Mouse (Mus musculus): ENCODE results near the gene Carns1. TPM values are rescaled to one million over a fixed set of nuclear protein-coding genes. Genes with fewer than 3 reads are reported as not detected.
"Not testable (repeated sequence)": the region's sequence is repeated elsewhere in the genome, so short reads cannot be mapped to it uniquely, and the experiment has no call there.

Carns1 gene
- total RNA-seq, 2 experiments from 2014 or later, result 17.7 to 20.0 TPM

GRCm38 (mm10) chr19:4131768-4132167 lies 43.5 kb downstream of the Carns1 start:
- DNase-seq, result no peak

- DNase-seq, result no peak
These were observed 44.2 kb downstream of the Carns1 start for GRCm38 (mm10) chr19:4131075-4131474.

- no peak for DNase-seq
These were observed 45.2 kb downstream of the Carns1 start for GRCm38 (mm10) chr19:4130106-4130505.

- DNase-seq, result no peak
These were observed 45.8 kb downstream of the Carns1 start for GRCm38 (mm10) chr19:4129462-4129861.

- DNase-seq, result no peak
These were observed 48.4 kb downstream of the Carns1 start for GRCm38 (mm10) chr19:4126759-4127495.

- peak; percentile 99 for DNase-seq
These were observed 49.3 kb downstream of the Carns1 start, which contains the start of gene Aip for GRCm38 (mm10) chr19:4125741-4126696. Gene Aip, minus strand, starts transcription at chr19:4125858.

GRCm38 (mm10) chr19:4125268-4125667 lies 50.0 kb downstream of the Carns1 start:
- not testable (repeated sequence) for DNase-seq

GRCm38 (mm10) chr19:4124432-4124831 lies 50.8 kb downstream of the Carns1 start:
- DNase-seq, result no peak

- no peak for DNase-seq
These were observed 52.6 kb downstream of the Carns1 start for GRCm38 (mm10) chr19:4122411-4123370.

GRCm38 (mm10) chr19:4121896-4122295 lies 53.4 kb downstream of the Carns1 start:
- DNase-seq, result not testable (repeated sequence)

GRCm38 (mm10) chr19:4121097-4121805 lies 54.0 kb downstream of the Carns1 start:
- peak; percentile 97 for DNase-seq

- DNase-seq, result no peak
These were observed 54.8 kb downstream of the Carns1 start for GRCm38 (mm10) chr19:4120496-4120895.

GRCm38 (mm10) chr19:4119716-4120487 lies 55.4 kb downstream of the Carns1 start:
- DNase-seq, result no peak

GRCm38 (mm10) chr19:4118350-4118749 lies 56.9 kb downstream of the Carns1 start:
- DNase-seq, result no peak

- DNase-seq, result no peak
These were observed 58.3 kb downstream of the Carns1 start for GRCm38 (mm10) chr19:4117006-4117405.

- no peak for DNase-seq
These were observed 59.5 kb downstream of the Carns1 start for GRCm38 (mm10) chr19:4115816-4116215.

GRCm38 (mm10) chr19:4115144-4115543 lies 60.1 kb downstream of the Carns1 start:
- no peak for DNase-seq

- no peak for DNase-seq
These were observed 60.7 kb downstream of the Carns1 start for GRCm38 (mm10) chr19:4114551-4114950.

Data from gastrocnemius, postnatal 25 days (tissue).